Mouse (Mus musculus): ENCODE measurements around the gene Chn1.

The Chn1 gene

GRCm38 (mm10) chr2:73560899-73561664, 214.1 kb downstream of the Chn1 start:
- no peak for DNase-seq (ENCODE audit: low read depth, low spot score)

Measured in WW6 (cell line).